Mouse (Mus musculus) C2C12 (cell line): Measurements from ENCODE around the gene Tenm2.

ENCODE experiments used
- CEBPB ChIP-seq: IDR thresholded peaks from one replicate; pipeline ENCODE4 v1.6.1; 2011; ENCODE audit warnings: low read depth, mild to moderate bottlenecking, control low read depth, moderate library complexity
- CTCF ChIP-seq: IDR thresholded peaks from one replicate; pipeline ENCODE4 v1.5.1; 2011; ENCODE audit not compliant: control insufficient read depth, insufficient read depth, insufficient read length
- MAX ChIP-seq: IDR thresholded peaks from one replicate; pipeline ENCODE4 v1.6.1; 2011; ENCODE audit warnings: mild to moderate bottlenecking, control low read depth
- MYOD1 ChIP-seq: IDR thresholded peaks from one replicate; pipeline ENCODE4 v1.6.1; 2011; ENCODE audit warnings: low read depth; ENCODE audit not compliant: control insufficient read depth, insufficient read length
- MYOG ChIP-seq: IDR thresholded peaks from one replicate; pipeline ENCODE4 v1.6.1; 2011; ENCODE audit not compliant: control insufficient read depth, insufficient read length; ENCODE audit errors: extremely low read depth
- USF1 ChIP-seq: IDR thresholded peaks from one replicate; pipeline ENCODE4 v1.6.1; 2011; ENCODE audit warnings: low read depth, mild to moderate bottlenecking, control low read depth, moderate library complexity

DNA sequence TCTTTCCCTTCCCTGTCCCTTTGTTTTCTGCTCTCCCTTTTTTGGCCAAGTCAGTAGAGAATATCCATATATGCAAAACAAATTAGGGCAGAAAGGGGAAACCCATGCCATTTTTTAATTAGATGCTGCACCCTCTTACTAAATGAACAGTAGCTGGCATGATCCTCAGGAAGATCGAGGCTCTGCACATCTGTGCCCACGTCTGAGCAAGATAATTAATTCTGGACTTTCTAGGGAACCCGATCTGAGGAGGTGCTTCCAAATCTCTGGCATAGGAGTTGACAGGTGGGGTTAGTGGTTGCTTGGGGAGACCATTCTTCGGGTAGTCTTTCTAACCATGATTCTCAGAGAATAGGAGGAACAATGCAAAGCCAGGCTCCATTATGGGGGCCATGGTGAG lies 1182.3 kb downstream of the Tenm2 start:
- TF ChIP-seq CTCF (no peak), MYOG (no peak), CEBPB (no peak), USF1 (no peak), MAX (no peak), MYOD1 (no peak)
